Mouse (Mus musculus) 416B (cell line): ENCODE measurements around the gene Aldh1a1.
"Not testable (repeated sequence)": the region's sequence is repeated elsewhere in the genome, so short reads cannot be mapped to it uniquely, and the experiment has no call there.

ENCODE experiments used
- DNase-seq: peaks from one replicate; pipeline ENCODE4 v3.0.0; 2011; ENCODE audit warnings: low read depth

Aldh1a1 gene

DNA sequence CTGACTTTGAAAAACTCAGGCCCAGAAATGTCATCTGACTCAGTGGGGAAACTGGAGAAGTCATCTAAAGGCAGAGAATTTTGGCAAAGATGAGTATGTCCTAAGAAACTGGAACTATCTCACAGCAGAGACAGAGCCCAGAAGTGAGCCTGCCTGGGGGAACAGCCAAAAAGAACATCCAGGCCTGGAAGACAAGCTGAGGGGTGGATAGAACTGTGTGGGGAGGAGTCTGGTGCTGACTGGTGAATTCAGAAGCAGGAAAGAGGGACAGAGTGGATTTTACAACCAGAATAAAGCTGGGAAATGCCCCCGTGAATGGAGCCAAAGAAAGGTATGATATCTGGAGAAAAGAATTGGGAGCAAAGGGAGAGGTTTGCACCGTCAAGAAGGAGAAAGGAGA lies at the start of gene Aldh1a1:
Gene Aldh1a1, plus strand, starts transcription at position 225 of the 400 bp plus-strand sequence.
- DNase-seq: no peak

DNA sequence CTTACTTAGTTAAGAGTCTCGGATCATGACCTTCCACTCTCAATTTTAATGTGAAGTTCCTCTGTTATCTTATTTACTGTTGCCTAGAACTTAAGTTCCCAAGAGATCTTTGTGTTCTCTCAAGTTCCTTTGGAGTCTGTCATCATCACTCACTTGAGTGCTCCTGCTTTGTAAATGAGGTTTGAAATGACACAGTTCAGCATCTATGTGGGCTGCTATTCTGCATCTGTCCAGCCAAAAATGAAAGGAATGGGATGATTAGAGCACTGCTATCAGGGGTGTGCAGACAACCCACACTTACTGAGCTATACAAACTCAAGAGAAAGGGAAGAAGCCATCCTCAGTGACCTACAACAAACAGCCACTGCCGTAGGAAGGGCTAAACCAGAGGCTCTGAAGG lies 44.7 kb upstream of the Aldh1a1 start:
- no peak for DNase-seq

DNA sequence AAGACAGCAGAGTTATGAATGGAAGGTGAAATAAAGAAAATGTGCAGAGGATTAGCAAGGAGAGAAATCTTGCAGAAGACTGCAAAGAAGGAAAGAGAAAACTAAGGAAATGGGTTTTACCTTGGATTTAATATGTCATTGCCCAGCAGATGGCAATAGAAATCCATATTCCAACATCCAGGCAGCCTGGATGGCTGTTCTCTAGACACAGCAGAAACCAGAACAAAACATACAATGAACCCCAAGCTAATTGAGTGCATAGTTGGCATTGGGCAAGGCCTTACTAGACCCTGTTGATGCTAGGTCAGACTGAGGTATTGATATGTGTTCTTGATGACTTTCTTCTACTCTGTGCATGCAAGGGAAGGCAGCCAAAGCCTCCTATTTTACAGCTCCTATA lies 43.0 kb upstream of the Aldh1a1 start:
- peak; percentile 38 for DNase-seq

DNA sequence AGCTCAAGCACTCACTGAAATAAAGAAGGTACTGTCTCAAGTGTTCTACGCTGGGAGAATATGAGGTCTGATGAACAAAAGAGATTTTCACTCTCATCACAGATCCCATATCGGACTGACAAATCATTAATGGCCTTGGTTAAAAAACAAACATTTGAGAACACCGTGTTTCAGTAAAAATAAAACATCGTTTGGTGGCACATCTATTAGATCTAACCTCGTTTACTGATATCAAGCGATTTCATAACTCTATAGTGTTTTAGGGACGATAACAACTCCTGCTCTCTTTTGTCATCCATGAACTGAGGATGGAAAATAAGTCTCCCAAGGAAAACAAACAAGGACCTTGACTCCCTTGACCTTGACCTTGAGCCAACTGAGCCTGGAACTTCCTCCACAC lies 41.5 kb upstream of the Aldh1a1 start:
- DNase-seq: no peak

DNA sequence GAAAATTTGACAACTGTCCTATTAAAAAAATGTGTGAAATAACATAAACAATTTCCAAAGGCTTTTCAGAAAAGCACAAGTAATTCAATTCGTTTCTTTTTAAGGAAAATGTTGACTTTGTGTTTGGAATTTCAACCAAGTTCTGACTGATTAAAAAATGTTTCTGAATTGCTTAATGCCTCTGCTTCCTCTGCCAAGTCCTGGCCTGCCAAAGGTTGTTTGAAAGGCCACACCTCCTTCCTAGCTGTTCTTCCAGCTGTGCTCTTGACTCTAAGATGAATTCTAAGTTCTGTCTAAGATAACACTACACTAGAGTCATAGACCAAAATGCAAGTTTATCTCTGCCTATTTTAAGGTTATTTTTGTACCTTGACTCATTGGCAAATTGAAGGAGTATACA lies 8.0 kb upstream of the Aldh1a1 start:
- no peak for DNase-seq

DNA sequence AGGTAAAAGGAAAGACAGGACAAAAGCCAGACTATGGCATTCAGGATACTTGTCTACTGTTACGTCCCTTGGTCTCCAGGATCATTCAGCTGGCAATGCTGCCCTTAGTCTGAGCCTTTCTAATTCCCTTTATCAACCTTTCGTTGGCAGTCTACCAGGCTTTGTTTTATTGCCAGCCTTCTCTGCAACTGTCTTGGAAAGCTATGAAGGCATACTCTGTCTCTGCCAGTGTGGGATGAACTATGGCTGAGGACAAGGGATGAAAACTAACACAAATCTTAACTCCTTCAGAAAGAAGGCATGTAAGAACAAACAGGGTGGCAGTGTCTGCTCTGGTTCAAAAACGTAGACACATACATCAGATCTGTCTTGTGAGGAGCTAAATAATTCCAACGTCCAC lies 565 bp upstream of the Aldh1a1 start:
- no peak for DNase-seq

DNA sequence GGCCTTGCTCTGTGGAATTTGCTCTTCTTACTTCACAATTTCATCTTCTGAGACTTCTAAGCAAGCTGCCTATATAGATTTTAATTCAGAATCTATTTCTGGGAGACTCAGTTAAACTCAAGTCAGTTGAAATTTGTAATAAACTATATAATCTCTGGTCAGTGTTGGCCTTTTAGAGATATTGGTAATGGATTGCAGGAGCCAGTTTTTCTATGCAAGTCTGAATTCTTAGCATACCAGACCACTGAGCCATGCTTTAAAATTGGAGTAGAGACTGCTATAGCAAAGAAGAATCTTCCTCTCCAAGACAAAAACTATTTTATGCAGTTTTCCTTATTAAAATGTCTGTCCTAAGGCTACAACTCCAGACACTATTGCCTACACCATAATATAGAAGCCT lies 4.0 kb downstream of the Aldh1a1 start:
- no peak for DNase-seq

DNA sequence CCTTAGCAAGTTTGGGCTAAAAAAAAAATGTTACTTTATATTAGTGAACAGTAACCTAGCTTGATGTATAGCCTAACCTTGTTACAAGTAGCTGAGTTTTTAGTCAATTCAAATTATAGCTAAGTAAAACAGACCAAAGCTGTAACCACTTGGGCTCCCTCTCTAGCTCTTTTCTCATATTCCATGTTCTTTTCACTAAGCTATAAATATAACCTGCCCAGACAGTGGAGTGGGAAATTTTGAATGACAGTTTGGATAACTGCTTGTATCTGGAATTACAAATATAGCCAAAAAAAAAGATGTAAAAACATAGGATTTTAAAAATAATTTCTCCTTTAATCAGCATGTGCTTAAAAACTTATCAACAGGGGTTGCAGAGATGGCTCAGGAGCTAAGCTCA lies 12.8 kb downstream of the Aldh1a1 start:
- no peak for DNase-seq

DNA sequence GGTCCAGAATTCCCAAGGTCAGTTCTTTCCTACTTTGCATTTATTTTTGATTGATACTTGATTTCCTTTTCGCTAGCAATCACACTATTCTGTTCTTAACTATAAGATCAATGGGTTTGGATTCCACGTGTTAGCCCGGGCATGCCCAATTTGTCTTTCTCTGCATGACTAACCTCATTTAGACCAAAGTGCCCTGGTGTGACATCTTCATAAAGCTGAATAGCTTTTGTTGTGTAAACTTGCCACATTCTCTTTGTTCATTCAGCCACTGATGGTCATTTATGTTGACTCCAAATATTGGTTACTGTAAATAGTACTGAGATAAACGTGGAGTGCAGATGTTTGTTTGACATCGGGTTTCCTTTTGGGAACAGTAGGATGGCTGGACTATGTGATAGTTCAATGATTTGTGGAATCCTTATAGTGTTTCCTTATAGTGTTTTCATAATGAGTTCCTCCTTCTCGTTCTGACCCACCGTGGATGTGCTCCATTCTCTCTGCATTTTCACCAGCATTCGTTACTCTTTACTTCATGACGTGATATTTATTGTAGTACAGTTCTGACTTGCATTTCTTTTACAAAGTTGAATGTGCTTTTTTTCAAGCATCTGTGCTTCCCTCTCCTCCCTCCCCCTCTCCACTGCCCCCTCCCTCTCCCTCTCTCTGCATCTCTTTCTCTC lies 14.6 kb downstream of the Aldh1a1 start:
- DNase-seq: no peak

DNA sequence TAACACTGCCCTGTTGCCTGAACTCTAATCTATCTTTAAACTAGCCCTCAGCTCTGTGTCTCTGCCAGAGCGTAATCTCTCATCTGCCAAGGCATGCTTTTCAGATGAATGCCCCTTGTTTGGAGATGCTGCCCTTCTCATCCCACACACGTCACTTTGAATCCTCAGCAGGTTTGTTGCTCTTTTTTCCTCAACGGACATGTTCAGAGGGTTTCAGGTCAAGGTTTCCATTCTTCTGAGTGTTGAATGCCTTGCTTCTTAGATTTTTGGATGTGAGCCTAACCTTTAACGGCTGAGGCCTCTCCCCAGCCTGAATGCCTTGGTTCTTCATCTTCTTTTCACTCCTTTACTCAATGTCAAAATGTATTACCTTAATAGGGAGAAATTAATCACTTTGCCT lies 16.1 kb downstream of the Aldh1a1 start:
- DNase-seq: no peak

DNA sequence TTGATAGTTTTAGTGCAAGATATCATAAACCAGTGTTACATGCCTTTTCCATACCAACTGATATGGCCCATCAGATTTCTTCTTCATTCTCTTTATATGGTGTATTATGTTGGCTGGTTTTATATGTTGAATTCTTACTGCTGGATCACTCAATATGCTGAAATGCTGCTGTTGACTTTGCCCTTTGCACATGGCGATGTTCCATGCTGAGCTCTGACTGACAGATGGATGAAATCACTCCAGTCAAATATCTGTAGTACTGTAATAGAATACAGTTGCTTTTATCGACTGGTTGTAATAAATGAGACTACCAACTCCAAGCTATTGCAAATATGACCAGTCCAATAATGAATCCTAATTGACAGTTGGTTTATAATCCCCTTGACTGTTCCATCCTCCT lies 19.5 kb downstream of the Aldh1a1 start:
- DNase-seq: no peak

DNA sequence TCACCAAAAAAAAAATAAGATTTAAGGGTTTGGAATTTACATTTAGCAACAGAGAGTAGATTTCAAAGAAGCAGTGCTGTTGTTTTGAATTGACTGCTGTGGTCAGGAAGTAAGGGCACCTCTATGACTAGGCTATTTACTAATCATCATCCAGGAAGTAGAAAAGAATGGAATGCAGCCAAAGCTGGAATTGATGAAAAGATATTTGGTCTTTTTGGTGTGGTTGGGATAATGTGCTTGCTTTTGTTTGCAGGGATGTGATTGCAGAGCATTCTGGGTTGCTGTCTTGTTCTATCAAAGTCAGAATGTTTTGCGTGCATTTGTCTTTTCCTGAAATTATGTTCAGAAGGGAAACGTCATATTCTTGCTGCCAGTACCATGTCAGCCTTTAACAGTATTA lies 20.7 kb downstream of the Aldh1a1 start:
- DNase-seq: no peak

DNA sequence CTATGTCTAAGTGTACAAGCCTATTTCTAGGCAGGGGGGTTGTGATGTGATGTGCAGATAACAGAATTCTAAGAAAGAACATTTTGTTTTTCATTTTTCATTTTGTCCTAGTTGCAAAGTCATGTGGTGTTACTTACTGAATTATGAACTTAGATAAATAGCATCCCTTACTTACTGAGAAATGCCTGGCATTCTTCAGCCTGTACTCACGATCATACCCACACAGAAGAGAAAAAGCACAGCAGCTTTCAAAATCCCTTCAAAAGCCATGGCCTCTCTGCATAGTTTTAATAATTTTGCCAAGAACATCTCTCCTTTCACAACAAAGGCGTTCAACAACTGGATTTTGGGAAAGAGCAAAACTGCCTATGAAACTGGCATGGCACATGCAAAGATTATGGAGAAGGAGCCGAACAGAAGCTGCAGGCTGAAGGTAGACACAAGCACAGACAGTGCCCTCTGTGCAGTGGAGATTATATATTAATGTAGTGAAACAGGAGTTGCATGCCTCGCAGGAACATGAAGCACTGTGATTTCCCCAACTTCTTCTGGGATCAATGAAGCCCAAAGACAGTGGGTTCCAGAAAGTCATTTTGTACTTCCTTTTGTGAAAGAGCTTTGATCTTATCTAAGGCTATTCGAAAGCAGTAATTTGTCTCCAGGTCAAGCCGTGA lies 21.3 kb downstream of the Aldh1a1 start:
- no peak for DNase-seq

DNA sequence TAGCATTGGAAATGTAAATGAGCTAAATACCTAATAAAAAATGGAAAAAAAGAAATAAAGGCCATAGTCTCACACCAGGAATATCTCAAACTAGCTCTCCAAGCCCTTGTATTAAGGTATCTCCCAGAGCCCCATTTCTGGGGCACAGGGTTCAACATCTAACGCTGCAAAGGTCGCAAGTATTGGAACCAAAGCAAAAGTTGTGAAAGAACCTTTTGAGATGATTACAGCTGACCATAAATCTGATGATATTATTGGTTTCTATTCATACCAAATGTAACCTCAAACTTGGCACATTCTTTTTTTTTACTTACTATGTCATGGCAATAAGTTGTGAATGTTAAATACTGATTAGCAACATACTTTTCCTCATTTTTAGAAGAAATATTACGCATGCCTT lies 24.0 kb downstream of the Aldh1a1 start:
- DNase-seq: no peak

DNA sequence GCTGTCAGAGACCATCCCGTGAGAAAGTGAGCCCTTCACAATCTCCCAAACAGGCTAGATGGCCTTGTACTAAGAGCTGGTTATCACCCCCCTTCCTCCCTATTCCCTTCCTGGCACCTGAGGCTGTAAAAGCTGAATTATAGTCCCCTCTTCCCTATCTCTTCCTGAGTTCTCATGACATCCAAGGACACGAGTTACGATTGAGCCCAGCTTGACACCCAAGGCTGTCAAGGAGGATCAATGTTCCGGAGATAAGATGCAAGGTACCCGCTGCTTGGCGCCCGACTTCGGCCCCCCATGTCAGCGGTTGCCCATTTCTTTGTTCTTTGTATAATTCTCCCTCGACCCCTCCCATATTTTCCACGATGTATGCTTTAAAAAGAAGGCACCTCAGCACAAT lies 36.6 kb downstream of the Aldh1a1 start:
- not testable (repeated sequence) for DNase-seq

DNA sequence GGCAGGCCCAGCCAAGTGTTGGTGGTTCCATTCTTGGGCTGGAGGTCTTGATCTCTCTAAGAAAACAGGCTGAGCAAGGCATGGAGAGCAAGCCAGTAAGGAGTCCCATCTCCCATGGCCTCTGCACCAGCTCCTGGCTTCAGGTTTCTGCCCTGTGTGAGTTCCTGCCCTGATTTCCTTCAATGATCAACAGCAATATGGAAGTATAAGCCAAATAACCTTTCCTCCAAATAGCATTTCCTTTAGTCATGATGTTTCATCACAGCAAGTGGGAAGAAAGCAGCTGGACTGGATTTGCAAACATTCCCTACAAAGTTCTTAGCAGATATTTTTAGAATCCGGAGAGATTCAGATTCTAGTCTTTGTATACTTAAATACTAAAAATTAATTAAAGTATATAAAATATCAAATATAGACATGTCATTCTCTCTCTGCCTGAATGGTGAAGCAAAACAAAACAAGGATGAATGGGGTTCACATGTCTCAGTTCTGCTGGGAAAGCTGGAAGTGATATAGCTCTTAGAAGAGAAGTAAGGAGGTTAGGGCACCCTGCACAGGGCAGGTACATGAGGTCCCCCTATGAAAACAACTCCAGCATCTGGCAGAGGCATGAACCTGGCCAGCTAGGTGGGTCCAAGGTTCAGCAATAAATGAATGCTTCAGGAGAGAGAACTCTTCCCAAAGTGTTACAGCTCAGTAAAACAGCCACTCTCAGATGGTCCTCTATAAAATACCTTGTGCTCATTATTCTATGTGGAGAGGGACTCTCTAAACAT lies 37.6 kb downstream of the Aldh1a1 start:
- DNase-seq: no peak

DNA sequence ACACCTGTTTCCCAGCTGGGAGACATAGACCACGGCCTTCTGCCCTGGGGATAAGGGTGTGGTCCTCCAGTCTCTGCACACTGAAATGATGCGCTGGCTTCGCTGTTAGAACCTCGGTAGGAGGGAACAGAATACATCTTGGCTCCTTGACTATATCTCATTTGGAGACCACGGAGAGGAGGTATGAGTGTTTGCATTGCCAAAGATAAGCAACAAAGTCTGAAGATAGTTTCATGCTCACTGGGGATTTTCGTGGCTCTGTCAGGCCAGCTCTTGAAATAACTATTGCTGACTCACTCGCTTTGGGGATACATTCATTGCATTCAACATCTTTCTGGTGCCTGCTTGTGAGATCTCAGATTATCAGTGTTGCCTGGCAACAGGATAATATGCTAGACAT lies 44.0 kb downstream of the Aldh1a1 start:
- no peak for DNase-seq

DNA sequence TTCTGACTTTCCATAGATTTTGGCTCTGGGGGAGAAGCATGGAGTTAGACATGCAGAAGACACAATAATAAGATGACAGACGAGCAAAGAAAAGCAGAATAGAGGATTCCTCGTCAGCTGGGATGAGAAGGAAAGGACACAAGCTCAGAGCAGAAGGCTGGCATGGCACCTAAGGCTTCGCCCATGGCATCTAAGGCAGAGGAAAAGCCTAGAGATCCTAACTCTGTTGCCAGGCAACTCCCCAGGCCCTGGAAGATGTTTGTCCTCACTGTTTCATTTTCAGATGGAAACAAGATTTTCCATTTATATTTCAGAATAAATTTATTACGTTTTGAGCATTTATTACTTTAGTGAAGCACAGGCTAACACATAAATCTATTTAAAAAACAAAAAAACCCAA lies 48.5 kb downstream of the Aldh1a1 start:
- no peak for DNase-seq

DNA sequence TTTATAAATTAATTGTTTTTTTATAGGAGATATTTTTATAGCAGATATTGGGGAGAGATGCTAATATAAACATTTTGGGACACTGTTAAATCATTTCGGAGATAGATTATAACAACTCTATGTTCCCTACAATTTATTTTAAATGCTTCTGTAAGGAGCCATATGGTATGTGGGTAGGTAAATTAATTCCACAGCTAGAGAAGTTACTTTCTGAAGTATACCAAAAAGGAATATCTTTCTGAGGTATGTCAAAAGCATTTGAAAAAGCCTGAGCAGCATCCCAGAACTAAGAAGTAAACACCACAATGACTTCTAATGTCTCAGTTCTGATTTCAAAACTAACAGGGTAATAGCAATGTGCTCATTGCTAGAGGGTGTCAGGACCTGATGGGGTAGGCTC lies 49.4 kb downstream of the Aldh1a1 start:
- no peak for DNase-seq

DNA sequence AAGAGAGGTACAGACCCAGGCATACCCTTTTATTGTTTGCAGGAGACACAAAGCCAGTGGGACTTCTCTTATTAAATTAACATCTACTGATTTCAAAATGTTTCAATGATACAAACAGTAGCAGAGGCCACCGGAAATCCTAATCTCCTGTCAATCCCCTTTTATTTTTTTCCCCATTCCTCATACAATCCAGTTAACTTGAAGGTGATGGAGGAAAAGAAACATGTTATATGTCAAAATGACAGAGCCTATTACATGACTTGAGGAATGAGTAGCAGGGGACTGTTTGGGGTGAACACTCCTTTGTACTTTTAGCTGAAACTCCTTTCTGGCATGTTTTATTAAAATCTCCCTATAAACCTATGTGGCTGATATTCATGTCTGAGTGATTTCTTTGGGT lies 51.3 kb downstream of the Aldh1a1 start:
- no peak for DNase-seq

DNA sequence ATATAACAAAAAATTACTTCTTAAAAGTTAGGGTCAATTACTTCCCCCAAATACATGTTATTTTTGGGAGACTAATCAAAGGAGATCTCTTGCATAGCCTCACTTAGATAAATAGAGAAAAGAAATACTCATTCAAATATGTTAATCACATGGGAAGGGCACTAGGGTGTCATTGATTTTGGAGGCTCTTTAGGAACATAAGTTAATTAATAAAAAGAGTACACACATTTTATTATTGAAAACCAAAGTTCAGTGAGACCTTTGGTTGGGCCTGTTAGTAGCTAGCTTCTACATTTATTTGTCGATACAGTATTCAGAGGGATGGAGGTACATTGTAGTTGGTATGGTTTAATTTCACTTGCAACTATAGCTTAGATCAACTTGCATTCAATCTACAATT lies 52.4 kb downstream of the Aldh1a1 start:
- DNase-seq: no peak

DNA sequence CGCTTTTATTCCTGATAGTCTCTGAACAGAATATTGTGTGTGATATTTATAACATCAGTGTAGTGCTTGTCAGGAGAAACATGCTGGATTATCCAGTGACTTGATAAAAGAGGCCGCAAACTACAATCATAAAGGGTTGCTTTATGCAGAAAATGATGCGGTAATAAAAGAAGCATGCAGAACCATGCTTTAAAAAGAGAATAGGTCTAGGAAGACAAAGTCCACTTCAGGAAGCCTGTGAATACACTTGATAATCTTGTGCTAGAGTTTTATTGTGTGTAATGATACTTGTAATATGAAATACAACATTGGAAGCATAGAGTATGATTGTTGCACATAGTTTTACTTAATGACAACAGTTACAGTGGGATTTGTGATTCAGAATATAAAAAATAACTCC lies 54.5 kb downstream of the Aldh1a1 start:
- no peak for DNase-seq

DNA sequence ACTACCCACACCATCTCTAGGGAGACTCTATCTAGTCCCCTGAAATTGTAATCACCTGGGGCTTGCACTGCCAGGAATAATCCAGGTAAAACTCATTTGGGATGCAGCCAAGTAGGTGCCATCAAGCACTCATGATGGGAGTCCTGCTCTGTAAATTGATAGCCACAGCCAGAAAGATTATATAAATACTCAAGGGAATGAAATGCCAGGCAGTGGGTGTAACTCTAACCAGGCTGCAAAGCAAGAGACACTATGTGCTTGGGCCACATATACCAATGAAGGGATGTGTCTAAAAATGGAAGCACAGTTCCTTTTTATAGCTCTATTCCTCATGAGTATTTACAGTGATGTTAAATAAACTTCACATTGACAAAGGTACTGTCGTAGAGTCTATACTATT lies 56.9 kb downstream of the Aldh1a1 start:
- no peak for DNase-seq
